Mouse (Mus musculus): ENCODE measurements around the gene Zic1.

Gene Zic1

GRCm38 (mm10) chr9:91366999-91367811, 1.6 kb upstream of the Zic1 start:
- DNase-seq (ENCODE audit: low spot score): no peak

- DNase-seq (ENCODE audit: low spot score): no peak
Observed at GRCm38 (mm10) chr9:91366226-91366998, 802 bp upstream of the Zic1 start.

- no peak for DNase-seq (ENCODE audit: low spot score)
Observed at GRCm38 (mm10) chr9:91364971-91365501, 574 bp downstream of the Zic1 start.

DNA sequence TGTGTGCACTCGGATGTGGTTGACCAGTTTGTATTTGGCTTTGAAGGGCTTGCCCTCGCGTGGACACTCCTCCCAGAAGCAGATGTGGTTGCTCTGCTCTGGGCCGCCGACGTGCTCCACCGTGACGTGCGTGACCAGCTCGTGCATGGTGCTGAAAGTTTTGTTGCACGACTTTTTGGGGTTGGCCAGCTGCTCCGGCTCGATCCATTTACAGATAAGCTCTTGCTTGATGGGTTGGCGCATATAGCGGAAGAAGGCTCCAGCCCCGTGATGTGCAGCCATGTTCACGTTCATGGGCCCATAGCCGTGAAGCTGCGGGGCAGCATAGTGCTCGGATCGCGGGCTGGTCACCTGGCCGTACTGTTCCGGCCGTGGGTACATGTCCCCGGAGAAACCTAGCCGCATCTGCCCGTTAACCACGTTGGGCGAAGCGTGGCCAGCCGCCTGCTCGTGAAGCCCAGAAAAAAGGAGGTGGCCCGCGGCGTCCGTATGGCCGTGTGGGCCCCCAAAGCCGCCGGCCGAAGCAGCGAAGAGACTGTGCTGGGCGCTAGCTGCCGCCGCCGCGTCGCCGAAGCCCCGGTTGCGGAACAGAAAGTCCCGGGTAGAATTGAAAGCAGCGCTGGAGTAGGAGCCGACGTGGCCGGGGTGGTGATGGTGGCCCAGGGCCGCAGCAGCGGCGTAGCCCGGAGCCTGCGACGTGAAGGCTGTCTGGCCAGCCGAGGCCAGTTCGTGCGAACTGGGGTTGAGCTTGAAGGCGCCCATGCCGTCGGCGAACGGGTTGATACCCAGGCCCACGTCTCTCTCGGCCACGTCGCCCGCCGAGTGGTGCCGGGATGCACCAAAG, 1.3 kb downstream of the Zic1 start:
- no peak for DNase-seq (ENCODE audit: low spot score)

GRCm38 (mm10) chr9:91363814-91364126, 1.8 kb downstream of the Zic1 start:
- no peak for DNase-seq (ENCODE audit: low spot score)

DNA sequence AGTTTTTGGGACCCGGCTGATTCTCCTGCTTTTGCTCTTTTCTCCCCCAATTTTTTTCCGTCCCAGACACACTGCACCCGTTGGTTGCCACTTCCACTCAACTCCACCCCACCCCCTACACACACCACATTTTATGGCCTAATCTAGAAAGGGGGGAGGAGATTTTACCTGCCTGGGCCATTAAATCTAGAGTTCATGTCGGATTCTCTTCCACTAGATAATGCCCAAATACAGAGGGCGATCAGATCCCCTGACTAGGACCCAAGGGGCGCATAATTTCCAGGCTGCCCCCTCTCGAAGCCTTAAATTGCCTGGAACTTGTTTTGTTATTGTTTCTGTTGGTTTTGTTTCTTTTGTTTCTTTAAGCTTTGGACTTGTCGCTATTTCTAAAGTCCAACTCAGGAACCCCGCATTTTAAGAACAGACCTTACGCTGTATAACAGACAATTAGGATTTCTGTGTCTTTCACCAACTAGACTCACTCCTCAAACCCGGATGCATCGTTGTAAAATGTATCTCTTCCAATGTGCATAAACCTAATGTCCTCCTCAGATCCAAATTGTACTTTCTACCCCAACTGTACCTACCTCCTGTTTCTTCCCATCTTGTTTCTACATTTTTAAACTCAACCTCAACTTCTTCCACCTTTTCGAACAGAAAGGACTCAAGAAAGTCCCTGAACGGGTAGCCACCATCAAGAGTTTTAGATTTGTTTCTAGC, 2.4 kb downstream of the Zic1 start:
- no peak for DNase-seq (ENCODE audit: low spot score)

DNA sequence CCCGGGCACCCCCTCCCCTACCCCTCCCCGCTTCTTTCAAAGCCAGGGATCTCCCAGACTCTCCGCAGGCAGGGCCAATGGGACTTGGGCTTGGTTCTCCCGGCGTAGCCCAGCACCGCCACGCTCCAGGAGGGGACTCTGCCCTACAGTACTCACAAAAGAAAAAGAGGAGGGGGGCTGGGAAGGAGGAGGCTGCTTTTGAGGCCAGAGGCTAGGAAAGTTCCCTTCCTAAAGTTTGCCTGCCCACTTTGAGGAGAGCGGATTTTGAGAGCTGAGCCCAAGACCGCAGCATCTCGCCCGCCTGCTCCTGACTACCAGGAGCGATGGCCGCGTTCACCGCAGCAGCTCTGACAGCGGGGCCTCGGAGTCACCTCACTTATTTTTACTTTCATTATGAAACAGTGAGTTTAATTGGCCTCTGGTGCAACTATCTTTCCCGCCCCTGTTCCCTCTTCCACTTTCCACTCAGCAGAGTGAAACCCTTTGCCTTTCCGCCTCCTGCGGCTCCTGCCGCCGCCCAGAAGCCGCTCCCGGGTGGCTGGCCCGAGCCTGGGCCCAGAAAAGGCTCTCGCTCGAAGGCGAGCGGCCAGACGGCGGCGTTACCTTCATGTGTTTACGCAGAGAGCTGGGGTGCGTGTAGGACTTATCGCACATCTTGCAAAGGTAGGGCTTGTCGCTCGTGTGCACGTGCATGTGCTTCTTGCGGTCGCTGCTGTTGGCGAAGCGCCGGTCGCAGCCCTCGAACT, 3.6 kb downstream of the Zic1 start, which contains the start of gene Zic4:
Gene Zic4, plus strand, starts transcription at position 558 of the 746 bp plus-strand sequence.
- no peak for DNase-seq (ENCODE audit: low spot score)

- DNase-seq (ENCODE audit: low spot score): no peak
Observed at GRCm38 (mm10) chr9:91361033-91361855, 4.4 kb downstream of the Zic1 start.

DNA sequence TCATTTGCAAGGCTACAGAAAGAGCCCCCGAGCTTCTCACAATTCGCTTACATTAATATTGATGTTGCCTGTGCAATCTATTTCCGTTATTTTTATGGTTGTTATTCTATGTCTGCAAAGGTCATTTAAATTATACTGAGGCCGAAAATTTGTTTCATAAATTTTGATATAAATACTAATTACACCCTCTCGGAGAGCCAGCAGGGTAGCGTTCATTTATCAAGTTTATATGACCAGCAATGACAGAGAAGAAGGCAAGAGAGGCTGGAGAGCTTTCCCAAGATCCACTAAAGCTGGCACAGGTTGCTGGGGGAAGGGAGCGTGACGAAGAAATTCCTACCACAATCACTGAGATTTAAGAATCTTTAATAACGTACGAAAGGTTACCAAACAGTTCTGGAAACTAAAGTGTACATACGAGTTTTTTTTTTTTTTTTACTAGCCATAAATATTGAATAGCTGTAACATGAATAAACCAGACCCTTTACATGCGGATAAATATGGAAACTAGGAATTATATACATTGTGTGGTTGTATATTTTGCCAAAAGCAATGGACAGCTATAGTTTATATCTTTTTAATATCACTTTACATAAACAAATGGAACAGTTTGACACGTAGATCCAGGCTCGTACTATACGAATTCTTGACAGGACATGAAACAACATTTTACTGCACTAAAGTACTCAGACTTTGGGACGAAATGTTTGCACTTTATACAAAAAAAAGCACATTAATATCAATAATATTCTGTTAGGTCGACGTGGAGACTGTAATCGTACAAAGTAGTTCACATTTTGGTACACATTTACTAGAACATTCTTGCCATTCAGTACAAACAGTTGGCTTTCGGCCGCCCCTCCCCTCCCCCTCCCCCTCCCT, 5.2 kb downstream of the Zic1 start:
- no peak for DNase-seq (ENCODE audit: low spot score)

DNA sequence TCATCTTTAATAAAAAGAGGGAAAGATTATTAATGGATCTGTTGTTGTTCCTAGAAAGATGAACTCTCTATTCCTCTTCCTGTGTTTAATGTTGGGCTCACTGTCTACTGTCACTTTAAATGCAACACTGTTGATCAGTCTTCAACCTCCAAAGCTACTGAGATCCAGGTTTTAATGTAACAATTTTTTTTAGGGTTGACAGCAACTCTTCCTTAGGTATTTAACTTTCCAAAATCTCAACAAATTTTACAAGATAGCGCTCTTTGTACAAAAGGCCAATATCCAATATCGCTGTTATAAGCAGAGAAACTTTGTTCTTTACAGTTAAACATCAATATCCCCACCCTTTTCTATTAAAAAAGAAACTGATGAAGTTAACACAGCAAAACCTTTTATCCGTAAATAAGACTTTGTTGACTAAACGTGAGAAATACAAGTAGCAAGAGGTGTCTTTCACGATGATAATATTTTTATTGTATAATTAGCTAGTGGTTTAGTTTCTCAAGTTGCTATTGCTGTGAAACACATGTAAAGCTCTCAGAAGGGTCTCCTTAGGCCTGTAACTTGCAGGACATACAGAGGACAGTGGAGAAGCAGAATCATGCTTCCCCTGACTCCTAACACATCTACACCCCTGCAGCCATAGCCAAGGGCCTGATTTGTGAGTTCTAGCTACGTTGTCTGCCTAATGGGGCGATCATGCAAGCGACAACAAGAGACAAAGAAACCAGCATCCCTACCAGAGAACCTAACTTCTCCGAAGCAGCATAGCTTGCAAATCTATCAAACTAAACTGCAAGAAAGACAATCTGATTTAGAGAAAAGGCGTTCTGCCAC, 6.5 kb downstream of the Zic1 start:
- no peak for DNase-seq (ENCODE audit: low spot score)

- no peak for DNase-seq (ENCODE audit: low spot score)
Observed at GRCm38 (mm10) chr9:91357321-91357720, 8.3 kb downstream of the Zic1 start.

DNA sequence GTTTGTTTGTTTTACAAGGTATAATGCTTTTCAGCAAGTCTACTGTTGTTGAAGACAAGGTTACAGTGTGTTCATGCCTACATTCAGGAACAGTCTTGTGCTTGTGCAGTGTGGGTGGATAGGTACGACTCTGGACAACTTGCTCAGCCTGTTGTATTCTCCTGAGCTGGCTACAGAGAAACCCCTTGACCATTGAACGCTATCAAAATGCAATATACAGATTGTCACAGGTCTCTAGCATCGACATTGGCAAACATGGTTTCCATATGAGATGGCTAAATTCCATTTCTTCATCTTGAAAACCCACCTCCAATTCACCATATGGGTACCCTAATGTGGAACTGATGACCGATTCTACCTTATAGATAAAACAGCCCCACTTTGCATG, 9.3 kb downstream of the Zic1 start:
- no peak for DNase-seq (ENCODE audit: low spot score)

GRCm38 (mm10) chr9:91355629-91356352, 9.8 kb downstream of the Zic1 start:
- DNase-seq (ENCODE audit: low spot score): no peak

- DNase-seq (ENCODE audit: low spot score): no peak
Observed at GRCm38 (mm10) chr9:91355270-91355589, 10.4 kb downstream of the Zic1 start.

DNA sequence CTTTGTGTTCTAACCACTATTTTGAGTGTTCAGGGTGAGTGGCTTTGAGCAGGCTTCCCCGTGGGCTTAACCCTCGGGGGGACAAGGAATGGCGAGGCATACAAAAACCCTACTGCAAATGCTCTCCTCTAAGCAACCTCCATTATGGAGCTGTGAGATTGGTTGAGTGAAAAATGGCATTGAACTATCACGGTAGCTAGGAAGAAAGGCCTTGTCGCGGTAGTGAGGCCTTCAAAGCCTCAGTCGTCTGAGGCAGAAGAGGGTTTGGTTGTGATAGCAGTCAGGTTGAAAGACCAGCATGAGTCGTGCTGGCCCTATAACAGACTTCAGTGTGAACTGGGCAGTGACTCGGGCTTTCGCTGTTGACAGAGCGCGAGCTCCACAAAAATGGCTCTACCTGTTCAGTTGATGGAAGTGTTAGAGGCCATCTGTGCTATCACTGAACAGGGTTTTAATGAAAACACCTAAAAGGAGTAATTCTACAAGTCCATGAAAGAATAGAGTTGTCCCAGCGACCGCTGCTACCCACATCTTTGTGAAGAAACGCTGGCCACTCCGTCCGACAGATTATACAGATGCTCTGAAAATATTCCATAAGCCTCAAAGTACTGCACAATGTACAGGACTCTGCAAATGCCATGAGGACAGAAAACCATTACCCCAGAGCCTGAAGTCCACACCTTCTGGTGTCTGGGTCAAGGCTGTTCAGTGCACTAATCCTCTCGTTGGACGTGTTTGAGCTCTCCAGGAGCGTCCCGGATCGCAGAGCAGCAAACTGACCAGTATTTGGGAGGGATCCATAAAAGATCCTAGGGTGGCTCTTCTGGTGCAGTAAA, 11.0 kb downstream of the Zic1 start:
- DNase-seq (ENCODE audit: low spot score): no peak

GRCm38 (mm10) chr9:91353551-91354433, 11.8 kb downstream of the Zic1 start:
- no peak for DNase-seq (ENCODE audit: low spot score)

Data from lung, postnatal 25 days (tissue).